Mouse (Mus musculus) c-Kit-positive CD71-positive TER-119-negative erythroid progenitor cells, embryonic 14.5 days (primary cell): ENCODE data around the gene Tmprss11d.
"Not testable (repeated sequence)": the region's sequence is repeated elsewhere in the genome, so short reads cannot be mapped to it uniquely, and the experiment has no call there.

Experiments used
- DNase-seq: peaks from one replicate; pipeline ENCODE4 v3.0.0-alpha.2; 2013; ENCODE audit warnings: low read depth

Tmprss11d gene

DNA sequence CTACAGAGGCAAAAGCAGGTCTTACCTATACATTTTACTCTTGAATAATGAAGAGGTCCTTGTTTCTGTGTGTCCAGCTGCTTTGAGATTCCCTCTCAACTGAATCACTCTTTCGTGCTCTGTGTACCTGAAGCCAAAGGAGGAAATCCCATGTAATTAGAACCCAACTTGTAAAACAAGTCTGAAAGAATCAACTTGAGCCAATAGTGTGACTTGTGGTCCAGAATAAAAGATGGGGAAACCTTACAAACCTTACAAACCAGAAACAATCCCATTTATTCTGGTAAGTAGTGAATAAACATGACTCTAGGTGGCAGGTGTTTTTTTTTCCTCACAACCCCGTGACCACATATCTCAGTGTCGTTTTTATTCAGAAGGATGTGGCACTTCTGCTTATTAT lies at the start of gene Tmprss11d:
Gene Tmprss11d, minus strand, starts transcription at position 101 of the 400 bp plus-strand sequence.
- no peak for DNase-seq

DNA sequence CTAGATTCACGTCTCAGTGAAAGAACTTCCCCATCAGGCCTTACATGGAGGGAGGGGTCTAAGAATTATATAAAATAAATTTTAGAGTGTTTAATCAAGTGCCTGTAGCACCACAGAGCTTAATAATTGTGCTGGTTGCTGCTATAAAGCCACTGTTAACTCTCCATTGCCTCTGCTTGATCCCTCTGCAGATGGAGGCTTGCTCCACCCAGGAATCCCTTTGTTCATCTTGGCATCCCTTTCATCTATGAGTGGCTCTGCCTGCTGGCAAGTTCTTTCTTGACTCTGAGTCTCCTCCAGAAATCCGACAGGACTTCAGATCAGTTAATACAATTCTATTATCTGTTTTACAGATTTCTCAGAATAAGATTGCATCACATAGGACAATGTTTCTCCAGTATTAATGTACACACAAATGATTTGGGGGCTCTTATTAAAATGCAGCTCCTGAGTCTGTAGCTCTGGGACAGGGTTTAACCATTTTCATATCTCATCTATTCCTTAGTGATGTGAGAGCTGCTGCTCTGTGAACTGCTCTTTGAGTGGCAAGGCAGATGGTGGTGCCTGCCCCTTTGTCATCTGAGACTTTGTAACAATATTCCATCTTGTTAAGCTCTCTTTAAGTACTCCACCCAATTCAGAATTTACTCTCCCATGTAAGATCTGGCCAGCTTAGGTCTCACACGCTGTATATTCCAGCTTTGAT lies 48.3 kb upstream of the Tmprss11d start:
- DNase-seq: no peak

DNA sequence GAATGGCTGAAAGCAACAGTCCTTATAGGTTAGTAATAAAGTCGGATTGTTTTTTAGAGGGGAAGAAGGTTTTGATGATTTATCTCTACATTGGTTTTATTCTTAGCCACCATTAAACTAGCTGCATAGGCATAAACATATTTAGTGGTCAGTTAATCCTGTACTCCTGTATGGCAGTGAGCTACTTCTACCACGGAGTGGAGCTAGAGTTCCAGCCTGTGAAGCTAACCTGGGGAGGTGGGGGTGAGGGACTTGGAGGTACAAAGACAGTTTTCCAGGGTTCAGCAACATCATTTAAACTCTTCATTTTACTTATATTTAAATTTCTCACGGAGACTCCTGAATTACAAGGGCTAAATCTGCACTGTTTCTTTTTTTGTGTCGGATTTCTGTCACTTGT lies 46.3 kb upstream of the Tmprss11d start:
- no peak for DNase-seq

DNA sequence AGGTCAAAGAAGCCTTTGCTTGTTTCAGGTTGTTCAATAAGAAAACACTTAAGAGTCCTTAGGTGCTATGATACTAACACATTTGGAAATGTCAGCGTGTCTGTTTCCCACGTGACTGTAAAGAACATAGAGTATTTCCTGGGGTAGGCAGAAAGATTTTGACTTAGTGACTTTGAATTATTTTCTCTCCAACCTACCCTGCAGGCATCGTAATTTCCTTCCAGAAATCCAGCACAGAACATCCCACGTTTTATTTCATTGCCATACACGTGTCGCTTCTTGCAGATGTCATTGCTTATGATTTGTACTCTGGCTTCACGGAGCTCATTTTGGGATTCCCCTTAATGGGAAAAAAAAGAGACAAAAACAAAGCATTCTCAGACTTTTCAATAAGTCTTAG lies 41.1 kb upstream of the Tmprss11d start:
- no peak for DNase-seq

DNA sequence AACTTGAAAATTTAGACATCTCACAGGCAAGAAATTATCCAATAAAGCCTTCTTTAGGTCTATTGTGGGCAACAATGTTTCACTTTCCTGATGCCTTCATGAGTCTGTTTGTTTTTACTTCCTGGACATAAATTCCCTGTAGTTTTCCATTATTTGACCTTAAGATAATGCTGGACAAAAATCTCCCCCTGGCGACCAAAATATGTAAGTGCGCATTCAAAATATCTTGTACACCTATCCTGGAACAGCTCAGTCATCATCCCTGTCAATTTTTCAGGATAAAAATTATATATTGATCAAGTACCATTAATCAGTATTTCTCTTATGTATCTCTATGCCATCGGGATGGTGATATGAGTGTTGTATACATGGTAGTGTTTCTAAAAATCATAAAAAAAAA lies 37.6 kb upstream of the Tmprss11d start:
- DNase-seq: peak; percentile 1

DNA sequence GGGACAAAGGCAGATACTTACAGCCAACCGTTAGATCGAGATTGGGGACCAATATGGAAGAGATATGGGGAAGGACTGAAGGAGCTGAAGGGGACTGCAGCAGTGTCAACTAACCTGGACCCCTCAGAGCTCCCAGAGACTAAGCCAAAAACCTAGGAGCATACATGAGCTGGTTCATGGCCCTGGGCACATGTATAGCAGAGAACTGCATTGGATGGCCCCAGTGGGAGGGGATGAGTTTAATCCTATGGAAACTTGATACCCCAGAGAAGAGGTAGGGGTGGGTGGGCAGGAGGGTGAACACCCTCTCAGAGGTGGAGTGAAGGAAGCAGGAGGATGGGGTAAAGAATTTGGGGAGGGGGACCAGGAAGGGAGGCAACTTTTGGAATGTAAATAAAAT lies 34.7 kb upstream of the Tmprss11d start:
- no peak for DNase-seq

DNA sequence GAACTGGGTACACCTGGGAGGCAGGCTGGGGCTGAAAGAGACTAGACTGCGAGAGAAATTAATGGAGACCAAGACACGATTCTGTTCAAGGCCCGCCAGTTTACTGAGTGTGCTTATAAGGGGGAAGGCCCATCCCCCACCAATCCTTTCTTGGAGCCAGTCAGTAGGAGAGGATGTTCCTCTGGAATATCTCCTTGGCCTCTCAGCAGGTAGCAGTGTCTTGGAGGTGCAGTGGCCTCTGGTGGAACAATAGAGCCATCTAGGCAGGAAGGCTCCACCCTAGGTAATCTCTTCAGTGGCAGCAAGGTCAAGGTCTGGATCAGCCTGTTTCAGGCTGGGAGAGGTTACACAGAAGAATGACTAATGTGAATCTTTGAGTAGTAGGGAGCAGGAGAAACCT lies 34.0 kb upstream of the Tmprss11d start:
- DNase-seq: no peak

DNA sequence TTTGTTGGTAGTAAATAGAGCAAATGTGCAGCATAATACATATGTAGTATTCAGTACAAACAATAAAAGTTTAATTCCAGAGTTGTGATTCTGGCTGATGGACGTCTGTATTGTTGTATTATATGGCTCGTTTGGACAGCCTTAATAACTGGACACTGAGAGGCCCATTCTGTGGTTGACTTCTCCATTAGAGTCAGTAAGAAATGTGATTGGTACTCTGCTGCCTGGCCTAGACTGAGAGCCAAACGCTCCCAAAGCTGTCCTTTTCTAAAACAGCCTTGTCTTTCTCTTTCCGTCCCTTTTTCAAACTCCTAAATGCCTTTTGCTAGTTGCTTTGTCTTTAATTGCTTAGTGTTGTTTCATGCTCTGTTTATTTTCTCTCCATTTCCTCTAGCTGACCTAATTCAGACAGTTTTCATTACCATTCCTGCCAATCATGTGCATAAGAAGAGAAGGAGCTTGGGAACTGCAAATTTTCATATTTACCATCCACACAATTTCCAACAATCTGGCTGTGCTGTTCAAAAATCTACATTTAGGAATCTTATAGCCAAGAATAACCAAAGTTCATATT lies 13.7 kb downstream of the Tmprss11d start:
- DNase-seq: no peak

DNA sequence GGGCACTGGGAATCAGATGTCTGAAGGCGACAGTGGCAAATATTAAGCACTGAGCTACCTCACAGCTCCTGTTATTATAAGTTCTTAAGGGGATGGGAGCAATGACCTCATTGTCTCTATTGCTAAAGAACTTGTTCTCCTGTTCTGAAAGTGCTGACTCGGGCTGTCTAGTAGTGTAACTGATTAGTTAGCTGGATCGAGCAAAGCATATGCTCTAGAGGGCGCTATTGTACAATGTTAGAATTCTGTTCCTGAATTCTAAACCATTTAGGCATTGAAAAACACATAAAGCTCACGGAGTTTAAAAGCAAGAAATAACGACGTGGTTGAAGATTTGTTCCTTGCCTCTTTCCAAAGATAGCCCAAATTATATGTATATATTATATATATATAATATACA lies 20.3 kb downstream of the Tmprss11d start:
- DNase-seq: peak; percentile 6

DNA sequence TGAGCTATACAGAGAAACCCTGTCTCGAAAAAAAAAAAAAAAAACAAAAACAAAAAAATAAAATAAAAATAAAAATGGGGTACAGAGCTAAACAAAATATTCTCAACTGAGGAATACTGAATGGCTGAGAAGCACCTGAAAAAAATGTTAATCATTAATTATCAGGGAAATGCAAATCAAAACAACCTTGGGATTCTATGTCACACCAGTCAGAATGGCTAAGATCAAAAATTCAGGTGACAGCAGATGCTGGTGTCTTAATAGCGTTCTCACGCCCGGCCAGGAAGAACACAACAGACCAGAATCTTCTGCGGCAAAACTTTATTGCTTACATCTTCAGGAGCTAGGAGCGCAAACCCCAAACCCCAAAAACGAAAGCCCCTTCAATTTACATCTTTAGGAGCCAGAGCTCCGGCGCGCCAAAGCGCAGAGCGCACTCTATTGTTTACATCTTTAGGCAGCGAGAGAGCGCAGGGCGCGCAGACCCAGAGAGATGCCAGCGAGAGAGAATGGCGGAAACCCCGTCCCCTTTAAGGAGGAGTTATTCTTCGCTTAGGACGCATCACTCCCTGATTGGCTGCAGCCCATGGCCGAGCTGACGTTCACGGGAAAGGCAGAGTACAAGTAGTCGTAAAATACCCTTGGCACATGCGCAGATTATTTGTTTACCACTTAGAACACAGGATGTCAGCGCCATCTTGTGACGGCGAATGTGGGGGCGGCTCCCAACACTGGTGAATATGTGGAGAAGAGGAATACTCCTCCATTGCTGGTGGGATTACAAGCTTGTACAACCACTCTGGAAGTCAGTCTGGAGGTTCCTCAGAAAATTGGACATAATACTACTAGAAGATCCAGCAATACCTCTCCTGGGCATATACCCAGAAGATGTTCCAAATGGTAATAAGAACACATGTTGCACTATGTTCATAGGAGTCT lies 54.9 kb downstream of the Tmprss11d start:
- DNase-seq: not testable (repeated sequence)

DNA sequence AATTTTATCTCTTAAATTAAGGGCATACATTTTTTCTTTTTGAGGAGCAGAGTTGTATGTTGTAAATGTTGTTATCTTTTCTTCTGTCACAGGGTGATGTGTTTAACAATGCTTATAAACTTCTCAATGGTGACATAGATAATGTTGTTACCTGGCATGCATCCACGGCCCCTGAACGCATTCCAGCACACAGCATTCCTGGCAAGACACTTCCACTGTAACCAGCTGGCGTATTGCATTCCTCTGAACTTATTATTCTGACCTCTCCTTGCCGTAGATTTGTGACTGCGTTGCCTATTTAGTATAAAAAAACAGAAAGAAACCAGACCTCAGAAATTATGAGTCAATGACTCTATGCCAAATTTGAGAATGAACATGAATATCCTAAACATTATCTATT lies 67.1 kb downstream of the Tmprss11d start:
- no peak for DNase-seq

DNA sequence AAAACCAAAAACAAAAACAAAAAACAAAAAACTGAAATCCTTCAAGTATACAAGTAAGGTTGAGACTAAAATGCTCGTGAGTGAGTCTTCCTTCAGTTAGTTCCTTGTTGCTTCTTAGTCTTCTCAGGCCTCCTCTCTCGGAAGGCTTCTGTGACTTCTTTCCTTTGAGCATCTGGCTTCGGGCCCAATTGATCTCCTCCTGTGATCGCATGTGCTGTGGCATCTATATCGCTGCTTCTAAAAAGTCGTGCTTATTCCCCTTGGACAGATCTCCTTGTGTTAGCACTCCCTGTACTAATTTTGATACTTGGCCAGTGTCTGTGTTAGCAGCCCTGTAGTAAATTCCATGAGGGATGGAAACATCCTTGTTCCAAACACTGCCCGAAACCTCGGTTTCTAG lies 69.3 kb downstream of the Tmprss11d start:
- no peak for DNase-seq

DNA sequence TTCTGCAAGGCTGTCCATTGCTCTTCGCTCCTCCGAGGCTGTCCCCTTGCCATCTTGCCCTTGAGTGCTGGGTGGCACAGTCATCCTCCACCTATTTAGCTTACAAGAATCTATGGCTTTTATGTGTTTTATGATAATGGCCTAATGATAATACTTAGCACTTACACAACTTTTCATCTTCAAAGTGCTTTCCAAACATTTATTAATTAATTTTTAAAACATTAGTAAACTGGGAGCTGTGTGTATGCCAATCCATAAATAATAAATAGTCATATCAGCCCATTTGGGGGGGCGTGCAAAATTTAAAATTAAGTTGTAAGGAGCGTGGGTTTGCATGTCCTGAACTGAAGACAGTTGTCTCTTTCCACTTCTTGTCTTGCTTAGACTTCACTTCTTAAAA lies 84.0 kb downstream of the Tmprss11d start, which contains the start of gene Tmprss11c:
Gene Tmprss11c, minus strand, starts transcription at position 101 of the 400 bp plus-strand sequence.
- DNase-seq: no peak
